Mouse (Mus musculus): ENCODE measurements at regions not wholly inside any gene's neighbourhood (a gene's known extent, or its start where the extent isn't known, plus 50 kb on each side); places are given as distances from the start of the nearest gene placed in this dataset.
A peak's percentile ranks its signal among the peaks of the same experiment; 100 is the strongest.

GRCm38 (mm10) chr2:170277182-170277767 lies 129.4 kb upstream of the Zfp217 start:
- Histone ChIP-seq H3K9ac (ENCODE audit: low read depth, low read length) (no peak overlapping the region), H3K27ac (replicated peaks; ENCODE audit: insufficient read depth, low read depth, low read length) (no peak overlapping the region), H3K79me2 (ENCODE audit: control insufficient read depth, insufficient read depth, low read length) (no peaks in the 10 kb centered on the region), H3K4me3 (ENCODE audit: insufficient read depth, low read depth, low read length) (no peak overlapping the region), H3K36me3 (ENCODE audit: control insufficient read depth, insufficient read depth, low read length) (no peaks in the 10 kb centered on the region), H3K4me1 (ENCODE audit: control insufficient read depth, insufficient read depth, low read length) (no peaks in the 10 kb centered on the region; the same call in 1 of the 2 replicates), H3K27me3 (ENCODE audit: control insufficient read depth, insufficient read depth, low read length) (no peaks in the 10 kb centered on the region)
- no peak for TF ChIP-seq CTCF (IDR thresholded peaks at IDR 0.05; ENCODE audit: low read depth, low read length)
- TF ChIP-seq POLR2A (IDR thresholded peaks at IDR 0.05; ENCODE audit: extremely low read depth, insufficient read depth, low read length): no peak
- 65% methylated on average over 18 of the region's 18 CpGs for WGBS
- no peak for DNase-seq (ENCODE audit: extremely low read depth, low read depth, low spot score)

GRCm38 (mm10) chr2:170275687-170276086 lies 127.8 kb upstream of the Zfp217 start:
- TF ChIP-seq POLR2A (IDR thresholded peaks at IDR 0.05; ENCODE audit: extremely low read depth, insufficient read depth, low read length) (no peak), CTCF (IDR thresholded peaks at IDR 0.05; ENCODE audit: low read depth, low read length) (no peak)
- Histone ChIP-seq H3K27ac (replicated peaks; ENCODE audit: insufficient read depth, low read depth, low read length) (no peak overlapping the region), H3K4me3 (ENCODE audit: insufficient read depth, low read depth, low read length) (no peak overlapping the region), H3K4me1 (ENCODE audit: control insufficient read depth, insufficient read depth, low read length) (no peaks in the 10 kb centered on the region), H3K79me2 (ENCODE audit: control insufficient read depth, insufficient read depth, low read length) (no peaks in the 10 kb centered on the region), H3K27me3 (ENCODE audit: control insufficient read depth, insufficient read depth, low read length) (no peaks in the 10 kb centered on the region), H3K9ac (ENCODE audit: low read depth, low read length) (no peak overlapping the region), H3K36me3 (ENCODE audit: control insufficient read depth, insufficient read depth, low read length) (no peaks in the 10 kb centered on the region)
- WGBS: 90% methylated on average over 4 of the region's 4 CpGs
- DNase-seq (ENCODE audit: extremely low read depth, low read depth, low spot score): no peak

- Histone ChIP-seq H3K4me1 (ENCODE audit: control insufficient read depth, insufficient read depth, low read length) (peaks cover 10% of the 10 kb centered on the region), H3K9ac (ENCODE audit: low read depth, low read length) (no peak overlapping the region), H3K27me3 (ENCODE audit: control insufficient read depth, insufficient read depth, low read length) (no peaks in the 10 kb centered on the region), H3K4me3 (ENCODE audit: insufficient read depth, low read depth, low read length) (no peak overlapping the region), H3K79me2 (ENCODE audit: control insufficient read depth, insufficient read depth, low read length) (no peaks in the 10 kb centered on the region), H3K27ac (replicated peaks; ENCODE audit: insufficient read depth, low read depth, low read length) (peak overlapping the region; percentile 63), H3K36me3 (ENCODE audit: control insufficient read depth, insufficient read depth, low read length) (no peaks in the 10 kb centered on the region)
- DNase-seq (ENCODE audit: extremely low read depth, low read depth, low spot score): peak; percentile 90
- TF ChIP-seq POLR2A (IDR thresholded peaks at IDR 0.05; ENCODE audit: extremely low read depth, insufficient read depth, low read length) (no peak), CTCF (IDR thresholded peaks at IDR 0.05; ENCODE audit: low read depth, low read length) (no peak)
- 26% methylated on average over 11 of the region's 11 CpGs for WGBS
Measured at GRCm38 (mm10) chr2:170269926-170270577, 122.1 kb upstream of the Zfp217 start.

GRCm38 (mm10) chr2:170268080-170268479 lies 120.2 kb upstream of the Zfp217 start:
- H3K4me1 ChIP-seq (ENCODE audit: control insufficient read depth, insufficient read depth, low read length): peaks cover 10% of the 10 kb centered on the region
- no peak for DNase-seq (ENCODE audit: extremely low read depth, low read depth, low spot score)
- no peak for TF ChIP-seq POLR2A (IDR thresholded peaks at IDR 0.05; ENCODE audit: extremely low read depth, insufficient read depth, low read length)
- TF ChIP-seq CTCF (IDR thresholded peaks at IDR 0.05; ENCODE audit: low read depth, low read length): no peak
- 11% methylated on average over 8 of the region's 8 CpGs for WGBS
- no peaks in the 10 kb centered on the region for H3K27me3 ChIP-seq (ENCODE audit: control insufficient read depth, insufficient read depth, low read length)
- H3K9ac ChIP-seq (ENCODE audit: low read depth, low read length): peak overlapping the region; percentile 22; the same call in 1 of the 2 replicates
- H3K36me3 ChIP-seq (ENCODE audit: control insufficient read depth, insufficient read depth, low read length): no peaks in the 10 kb centered on the region
- no peak overlapping the region for H3K4me3 ChIP-seq (ENCODE audit: insufficient read depth, low read depth, low read length)
- peak overlapping the region; percentile 54 for H3K27ac ChIP-seq (replicated peaks; ENCODE audit: insufficient read depth, low read depth, low read length)
- no peaks in the 10 kb centered on the region for H3K79me2 ChIP-seq (ENCODE audit: control insufficient read depth, insufficient read depth, low read length)

- H3K27ac ChIP-seq (replicated peaks; ENCODE audit: insufficient read depth, low read depth, low read length): peak overlapping the region; percentile 86
- no peaks in the 10 kb centered on the region for H3K27me3 ChIP-seq (ENCODE audit: control insufficient read depth, insufficient read depth, low read length)
- H3K4me3 ChIP-seq (ENCODE audit: insufficient read depth, low read depth, low read length): peak overlapping the region; percentile 40
- no peaks in the 10 kb centered on the region for H3K79me2 ChIP-seq (ENCODE audit: control insufficient read depth, insufficient read depth, low read length)
- WGBS: 7% methylated on average over 12 of the region's 12 CpGs
- DNase-seq (ENCODE audit: extremely low read depth, low read depth, low spot score): peak; percentile 65
- TF ChIP-seq POLR2A (IDR thresholded peaks at IDR 0.05; ENCODE audit: extremely low read depth, insufficient read depth, low read length) (no peak), CTCF (IDR thresholded peaks at IDR 0.05; ENCODE audit: low read depth, low read length) (no peak)
- peak overlapping the region; percentile 72 for H3K9ac ChIP-seq (ENCODE audit: low read depth, low read length)
- H3K36me3 ChIP-seq (ENCODE audit: control insufficient read depth, insufficient read depth, low read length): no peaks in the 10 kb centered on the region
- peaks cover 10% of the 10 kb centered on the region for H3K4me1 ChIP-seq (ENCODE audit: control insufficient read depth, insufficient read depth, low read length)
Measured at GRCm38 (mm10) chr2:170267152-170267551, 119.2 kb upstream of the Zfp217 start.

Data from liver, adult 2 months (tissue).